Mouse (Mus musculus): ENCODE results near the gene Arl10. TPM values are rescaled to one million over a fixed set of nuclear protein-coding genes. Genes with fewer than 3 reads are reported as not detected.

Arl10 gene
- polyA plus RNA-seq, 1 experiment from 2014 or later = 28.2 TPM

DNA sequence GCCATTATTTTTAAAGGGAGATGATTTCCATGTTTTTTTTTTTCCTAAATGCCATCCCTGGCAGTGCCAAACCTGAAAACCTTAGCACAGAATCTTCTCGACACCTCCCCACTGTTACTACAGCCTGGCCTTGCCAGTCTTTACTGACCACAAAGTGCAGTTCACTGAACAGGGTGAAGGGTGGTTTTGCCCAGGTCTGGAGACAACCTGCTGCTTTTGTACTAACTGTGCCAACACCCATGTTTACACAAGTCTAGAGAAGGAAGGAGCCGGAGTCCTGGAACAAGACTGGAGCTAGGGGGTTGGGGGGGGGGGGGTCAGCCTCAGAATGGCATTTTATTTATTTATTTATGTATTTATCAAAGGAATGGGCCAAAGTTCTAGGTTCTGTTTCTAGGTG lies 6.6 kb downstream of the Arl10 start:
- Histone ChIP-seq H3K27ac (ENCODE audit: low read depth) (no peak overlapping the region), H3K36me3 (ENCODE audit: insufficient read depth) (peaks cover 83% of the 10 kb centered on the region), H3K4me3 (ENCODE audit: low read depth, low read length) (no peak overlapping the region), H3K9ac (no peak overlapping the region), H3K4me2 (no peak overlapping the region), H3K9me3 (ENCODE audit: low read depth, low read length) (no peaks in the 10 kb centered on the region), H3K4me1 (ENCODE audit: insufficient read depth) (no peaks in the 10 kb centered on the region), H3K27me3 (ENCODE audit: insufficient read depth, low read length) (no peaks in the 10 kb centered on the region)
- TF ChIP-seq CTCF (IDR thresholded peaks at IDR 0.05; ENCODE audit: low read depth) = no peak
- WGBS = 51% methylated on average over 2 of the region's 2 CpGs
- ATAC-seq (ENCODE audit: insufficient read depth) (no peak), DNase-seq (no peak)

- H3K27ac ChIP-seq (ENCODE audit: low read depth) = no peak overlapping the region
- no peaks in the 10 kb centered on the region for H3K9me3 ChIP-seq (ENCODE audit: low read depth, low read length)
- peaks cover 88% of the 10 kb centered on the region for H3K36me3 ChIP-seq (ENCODE audit: insufficient read depth)
- no peak overlapping the region for H3K4me3 ChIP-seq (ENCODE audit: low read depth, low read length)
- no peak for TF ChIP-seq CTCF (IDR thresholded peaks at IDR 0.05; ENCODE audit: low read depth)
- no peaks in the 10 kb centered on the region for H3K27me3 ChIP-seq (ENCODE audit: insufficient read depth, low read length)
- H3K4me2 ChIP-seq = no peak overlapping the region
- H3K9ac ChIP-seq = no peak overlapping the region
- DNase-seq (no peak), ATAC-seq (ENCODE audit: insufficient read depth) (no peak)
- no peaks in the 10 kb centered on the region for H3K4me1 ChIP-seq (ENCODE audit: insufficient read depth)
- WGBS = 70% methylated on average over 10 of the region's 10 CpGs
Observed at GRCm38 (mm10) chr13:54582126-54582525, 7.3 kb downstream of the Arl10 start.

DNA sequence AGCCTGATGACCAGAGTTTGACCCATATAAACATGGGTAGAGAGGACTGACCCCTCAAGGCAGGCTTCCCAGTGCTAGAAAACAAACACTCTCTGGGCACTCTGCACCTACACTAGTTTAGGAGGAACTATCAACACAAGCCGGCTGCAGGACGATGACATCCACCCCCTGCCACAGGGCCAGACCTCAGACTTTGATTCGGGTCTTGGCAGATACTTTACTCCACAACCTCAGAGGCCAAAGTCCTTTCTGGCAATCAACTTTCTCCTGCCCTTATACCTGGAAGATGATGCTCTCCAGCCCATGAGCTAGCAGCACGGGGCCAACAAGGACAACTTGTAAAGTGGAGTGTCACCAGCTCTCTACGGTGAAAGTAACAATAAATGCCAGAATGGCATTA lies 8.0 kb downstream of the Arl10 start:
- H3K9me3 ChIP-seq (ENCODE audit: low read depth, low read length) = no peaks in the 10 kb centered on the region
- H3K27ac ChIP-seq (ENCODE audit: low read depth) = no peak overlapping the region
- peaks cover 95% of the 10 kb centered on the region for H3K36me3 ChIP-seq (ENCODE audit: insufficient read depth)

GRCm38 (mm10) chr13:54585831-54586230 lies 11.0 kb downstream of the Arl10 start:
- WGBS = 82% methylated on average over 11 of the region's 11 CpGs
- Histone ChIP-seq H3K27ac (ENCODE audit: low read depth) (no peak overlapping the region), H3K9me3 (ENCODE audit: low read depth, low read length) (no peaks in the 10 kb centered on the region), H3K4me2 (no peak overlapping the region), H3K27me3 (ENCODE audit: insufficient read depth, low read length) (no peaks in the 10 kb centered on the region), H3K4me3 (ENCODE audit: low read depth, low read length) (no peak overlapping the region), H3K4me1 (ENCODE audit: insufficient read depth) (peaks cover 4% of the 10 kb centered on the region; the same call in 1 of the 2 replicates), H3K36me3 (ENCODE audit: insufficient read depth) (peaks cover 72% of the 10 kb centered on the region), H3K9ac (no peak overlapping the region)
- ATAC-seq (ENCODE audit: insufficient read depth) (no peak), DNase-seq (no peak)
- no peak for TF ChIP-seq CTCF (IDR thresholded peaks at IDR 0.05; ENCODE audit: low read depth)

More for the DNA sequence above, 8.0 kb downstream of the Arl10 start:
- no peak for TF ChIP-seq CTCF (IDR thresholded peaks at IDR 0.05; ENCODE audit: low read depth)
- no peak for DNase-seq
- H3K27me3 ChIP-seq (ENCODE audit: insufficient read depth, low read length) = no peaks in the 10 kb centered on the region
- ATAC-seq (ENCODE audit: insufficient read depth) = no peak
- no peak overlapping the region for H3K4me2 ChIP-seq
- no peak overlapping the region for H3K4me3 ChIP-seq (ENCODE audit: low read depth, low read length)
- H3K4me1 ChIP-seq (ENCODE audit: insufficient read depth) = no peaks in the 10 kb centered on the region
- 81% methylated on average over 5 of the region's 5 CpGs for WGBS
- H3K9ac ChIP-seq = no peak overlapping the region

- Histone ChIP-seq H3K9me3 (ENCODE audit: low read depth, low read length) (no peaks in the 10 kb centered on the region), H3K4me1 (ENCODE audit: insufficient read depth) (peaks cover 4% of the 10 kb centered on the region; the same call in 1 of the 2 replicates), H3K4me3 (ENCODE audit: low read depth, low read length) (peak overlapping the region; percentile 85), H3K9ac (peak overlapping the region; percentile 87), H3K4me2 (peak overlapping the region; percentile 70), H3K27me3 (ENCODE audit: insufficient read depth, low read length) (no peaks in the 10 kb centered on the region), H3K36me3 (ENCODE audit: insufficient read depth) (peaks cover 47% of the 10 kb centered on the region), H3K27ac (ENCODE audit: low read depth) (peak overlapping the region; percentile 56; the same call in 1 of the 2 replicates)
- WGBS = 2% methylated on average over 24 of the region's 24 CpGs
- no peak for DNase-seq
- TF ChIP-seq CTCF (IDR thresholded peaks at IDR 0.05; ENCODE audit: low read depth) = no peak
- ATAC-seq (ENCODE audit: insufficient read depth) = no peak
Observed at GRCm38 (mm10) chr13:54589414-54589995, 14.7 kb downstream of the Arl10 start.

GRCm38 (mm10) chr13:54589996-54590951 lies 15.5 kb downstream of the Arl10 start, which contains the start of the genes Nop16 and Higd2a:
Nop16 (minus strand) TSS chr13:54590090.
Higd2a (plus strand) TSS chr13:54590207.
- Histone ChIP-seq H3K9me3 (ENCODE audit: low read depth, low read length) (no peaks in the 10 kb centered on the region), H3K9ac (peak within 1 kb of the TSS; percentile 87), H3K4me3 (ENCODE audit: low read depth, low read length) (peak within 1 kb of the TSS; percentile 85), H3K27ac (ENCODE audit: low read depth) (peak within 1 kb of the TSS; percentile 83), H3K4me2 (peak within 1 kb of the TSS; percentile 87), H3K36me3 (ENCODE audit: insufficient read depth) (peaks cover 40% of the 10 kb centered on the region), H3K4me1 (ENCODE audit: insufficient read depth) (peaks cover 4% of the 10 kb centered on the region; the same call in 1 of the 2 replicates), H3K27me3 (ENCODE audit: insufficient read depth, low read length) (no peaks in the 10 kb centered on the region)
- peak; percentile 99 for ATAC-seq (ENCODE audit: insufficient read depth)
- DNase-seq = peak; percentile 100
- WGBS = under 1% methylated on average over 51 of the region's 51 CpGs
- no peak for TF ChIP-seq CTCF (IDR thresholded peaks at IDR 0.05; ENCODE audit: low read depth)

Measured in lung, embryonic 14.5 days (tissue).